Mouse (Mus musculus): ENCODE data around the gene Gpr146.

Gene Gpr146

DNA sequence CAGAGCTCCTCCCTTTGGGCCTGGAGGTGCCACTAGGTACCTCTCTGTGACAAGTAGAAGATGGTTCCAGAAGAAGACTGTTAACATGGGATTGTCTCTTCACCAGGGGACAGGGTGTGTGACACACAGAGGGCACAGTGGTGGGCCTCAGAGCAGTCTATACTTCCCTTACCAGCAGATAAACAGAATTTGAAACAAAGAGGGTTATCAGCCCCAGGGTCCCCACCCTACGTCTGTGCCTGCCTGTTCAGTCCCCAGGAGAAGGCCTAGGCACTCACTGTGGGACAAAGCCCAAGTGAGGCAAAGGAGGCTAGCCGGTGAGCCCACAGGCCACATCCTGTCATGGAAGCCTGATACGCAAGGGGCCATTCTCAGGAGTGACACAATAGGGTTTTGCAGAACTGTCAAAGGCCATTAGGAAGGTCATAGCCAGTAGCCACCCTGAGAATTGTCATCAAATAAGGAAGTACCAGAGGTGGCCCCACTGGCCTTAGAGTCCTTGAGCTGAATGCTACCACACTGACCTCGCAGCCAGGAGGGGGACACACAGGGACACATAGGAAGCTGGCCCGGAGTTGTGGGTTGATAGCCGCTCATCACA is 27.4 kb downstream of the Gpr146 start, which contains the start of gene C130050O18Rik:
TSS of gene C130050O18Rik (plus strand) at position 480 of the 601 bp plus-strand sequence.
- DNase-seq = no peak

DNA sequence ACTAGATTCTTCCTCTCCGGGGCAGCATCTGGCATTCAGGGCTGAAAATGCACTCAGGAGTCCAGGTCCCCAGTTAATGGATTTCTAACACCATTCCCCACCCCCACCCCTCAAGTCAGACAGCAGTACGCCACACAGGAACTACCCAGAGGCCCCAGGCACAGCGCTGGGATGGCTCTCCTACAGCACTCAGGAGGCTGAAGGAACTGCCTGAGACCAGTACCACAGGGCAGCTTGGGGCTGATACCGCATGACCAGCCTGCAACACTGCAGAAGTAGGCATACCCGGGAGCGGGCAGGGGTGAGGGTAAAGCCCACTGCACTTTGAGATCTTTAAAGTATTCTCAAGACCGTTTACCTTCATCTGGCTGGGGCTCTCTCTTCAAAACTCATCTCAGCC is 28.0 kb downstream of the Gpr146 start:
- DNase-seq = no peak

DNA sequence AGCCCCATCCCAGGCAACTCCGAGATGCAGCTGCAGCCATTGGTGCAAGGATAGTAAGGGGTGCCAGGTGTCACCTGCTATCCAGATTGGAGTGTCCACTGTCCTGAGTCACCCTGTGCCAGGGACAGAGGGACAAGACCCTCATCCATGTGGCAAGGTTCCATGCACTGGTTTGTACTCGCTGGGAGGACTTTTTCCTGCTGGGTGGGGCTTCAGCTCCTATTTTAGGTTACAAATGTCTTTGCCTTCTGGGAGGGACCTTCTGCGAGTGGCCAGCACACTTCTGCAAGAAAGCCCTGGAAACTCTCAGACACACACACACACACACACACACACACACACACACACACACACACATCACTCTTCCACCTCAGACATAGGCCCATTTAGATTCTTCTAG is 28.5 kb downstream of the Gpr146 start:
- DNase-seq = no peak

DNA sequence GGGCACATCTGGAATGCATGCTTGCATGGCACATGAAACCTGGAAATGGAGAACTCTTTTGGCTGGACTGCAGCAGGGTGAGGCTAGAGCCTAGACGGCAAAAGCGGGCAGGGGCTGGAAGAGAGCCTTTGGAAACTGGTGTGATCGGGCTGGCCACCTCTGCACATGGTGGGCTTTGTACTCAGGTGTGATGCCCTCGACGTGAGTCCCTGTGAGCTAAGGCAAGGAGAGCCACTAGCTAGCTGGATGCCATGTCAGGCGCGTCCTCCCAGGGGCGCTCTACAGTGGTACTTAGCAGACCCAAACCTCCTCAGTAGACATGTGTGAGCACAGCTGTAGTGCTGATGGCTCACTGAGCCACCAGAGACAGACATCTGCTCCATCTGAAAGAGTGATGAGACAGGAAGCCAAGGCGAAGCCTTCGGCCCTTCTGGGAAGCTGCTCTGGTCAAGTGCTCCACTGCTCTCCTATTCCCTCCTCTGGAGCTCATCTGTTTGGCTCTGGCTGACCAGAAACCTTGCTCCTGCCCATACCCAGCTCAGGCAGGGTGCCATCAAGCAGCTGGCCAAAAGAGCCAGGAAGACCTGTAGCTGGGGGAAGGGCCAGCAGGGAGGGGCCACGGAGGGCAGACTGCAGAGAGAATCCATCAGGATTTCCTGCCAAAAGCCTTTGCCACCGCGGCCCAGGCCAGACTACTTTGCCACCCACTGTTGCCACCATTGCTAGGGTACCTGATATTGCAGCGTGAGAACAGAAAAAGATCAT is 29.8 kb downstream of the Gpr146 start:
- DNase-seq = no peak

DNA sequence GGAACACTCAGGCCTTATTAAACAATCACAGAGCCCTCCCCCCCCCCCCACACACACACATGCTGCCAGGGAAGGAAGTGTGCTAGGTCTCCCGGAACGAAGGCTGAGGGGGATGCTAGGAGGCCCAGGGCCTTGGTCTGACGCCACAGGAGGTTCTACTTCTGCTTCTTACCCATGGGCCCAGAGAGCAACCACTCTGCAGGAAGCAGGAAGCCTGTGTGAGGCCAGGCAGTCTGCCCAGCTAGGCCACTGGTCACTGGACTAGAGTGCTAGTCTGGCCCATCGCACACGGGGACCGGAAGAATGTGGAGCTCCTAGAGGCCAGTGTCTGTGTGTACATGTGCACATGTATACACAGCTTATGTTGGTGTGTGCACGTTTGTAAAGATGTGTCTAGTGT is 31.0 kb downstream of the Gpr146 start:
- no peak for DNase-seq

DNA sequence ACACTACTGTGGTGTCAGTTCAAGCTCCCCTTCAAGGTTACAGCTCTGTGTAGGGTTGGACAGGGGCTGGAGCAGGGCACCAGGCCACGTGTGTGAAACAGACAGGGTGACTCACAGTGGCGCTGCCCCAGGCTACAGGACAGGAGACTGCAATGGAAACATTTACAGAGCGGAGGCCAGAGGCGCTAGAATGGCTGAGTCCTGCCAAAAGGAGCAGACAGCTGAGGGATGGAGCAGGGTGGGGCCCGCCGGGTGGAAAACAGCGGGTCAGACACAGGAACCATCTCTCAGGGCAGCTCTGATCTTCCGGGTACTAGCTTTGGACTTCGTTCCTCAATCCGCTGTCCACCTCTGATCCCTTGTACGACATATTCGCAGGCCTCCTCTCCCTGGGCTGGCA is 31.9 kb downstream of the Gpr146 start:
- DNase-seq = peak; percentile 63

DNA sequence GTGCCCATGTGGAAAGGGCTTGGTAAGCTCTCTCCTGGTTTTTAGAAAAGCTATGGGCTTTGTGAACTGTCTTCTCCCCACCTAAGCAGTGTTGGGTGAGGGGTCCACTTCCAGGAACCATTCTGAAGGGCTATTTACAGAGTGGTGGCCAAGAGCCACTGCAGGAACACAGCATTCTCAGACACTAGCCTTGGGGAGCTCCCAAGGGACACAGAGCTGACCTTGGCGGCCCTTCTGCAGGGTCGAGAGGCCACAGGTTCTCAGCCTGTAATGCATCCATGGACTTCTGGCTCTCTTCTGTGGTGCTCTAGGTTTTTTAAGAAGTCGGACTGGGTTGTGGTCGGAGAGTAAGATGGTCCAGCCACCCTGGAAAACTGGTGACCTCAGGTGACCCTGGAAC is 32.6 kb downstream of the Gpr146 start:
- DNase-seq = no peak

DNA sequence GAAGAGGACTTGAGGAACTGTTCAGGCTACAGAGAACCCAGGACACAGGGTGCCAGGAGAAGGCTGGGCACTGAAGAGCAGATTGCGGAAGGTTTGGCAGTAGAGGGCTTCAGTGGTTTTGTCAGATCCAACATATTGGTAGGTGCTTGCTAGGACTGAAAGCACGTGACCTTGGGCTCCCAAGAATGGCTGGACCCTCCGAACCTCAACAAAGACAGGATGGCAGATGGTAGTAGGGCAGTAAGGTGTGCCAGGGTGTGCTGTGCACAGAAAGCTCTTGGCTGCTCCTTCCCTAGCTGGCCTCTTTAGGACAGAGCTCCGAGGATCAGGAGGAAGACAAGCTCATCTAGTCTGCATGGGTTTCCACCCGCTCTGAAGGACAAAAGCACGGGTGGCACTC is 33.6 kb downstream of the Gpr146 start:
- no peak for DNase-seq

DNA sequence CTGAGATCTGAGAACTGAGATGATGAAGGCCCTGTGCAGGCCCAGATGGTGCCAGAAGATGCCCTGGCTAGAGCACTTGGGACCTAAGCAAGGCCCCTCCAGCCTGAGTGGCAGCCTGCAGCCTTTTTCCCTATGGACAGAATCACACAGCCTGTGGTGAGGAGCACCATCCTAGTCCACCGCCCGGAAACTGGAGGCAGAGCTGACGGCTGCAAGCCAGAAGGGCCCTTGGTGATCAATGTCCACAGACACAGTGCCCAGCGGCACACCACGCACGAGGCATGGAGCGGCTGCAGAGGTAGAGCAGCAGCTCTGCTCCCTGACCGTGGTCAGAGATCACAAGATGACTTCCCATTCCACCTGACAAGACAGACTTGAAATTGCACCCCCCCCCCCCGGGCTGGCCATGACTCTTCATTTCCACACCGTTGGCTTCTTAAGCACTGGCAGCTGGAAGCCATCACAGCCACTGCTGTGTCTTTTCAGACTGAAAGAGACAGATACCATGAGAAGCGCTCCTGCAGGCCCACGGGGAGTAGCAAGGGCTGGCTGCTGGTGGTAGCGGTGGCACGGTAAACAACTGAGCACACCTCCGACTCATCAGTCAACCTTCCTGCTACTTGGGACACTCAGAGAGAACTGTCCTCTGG is 34.3 kb downstream of the Gpr146 start:
- no peak for DNase-seq

DNA sequence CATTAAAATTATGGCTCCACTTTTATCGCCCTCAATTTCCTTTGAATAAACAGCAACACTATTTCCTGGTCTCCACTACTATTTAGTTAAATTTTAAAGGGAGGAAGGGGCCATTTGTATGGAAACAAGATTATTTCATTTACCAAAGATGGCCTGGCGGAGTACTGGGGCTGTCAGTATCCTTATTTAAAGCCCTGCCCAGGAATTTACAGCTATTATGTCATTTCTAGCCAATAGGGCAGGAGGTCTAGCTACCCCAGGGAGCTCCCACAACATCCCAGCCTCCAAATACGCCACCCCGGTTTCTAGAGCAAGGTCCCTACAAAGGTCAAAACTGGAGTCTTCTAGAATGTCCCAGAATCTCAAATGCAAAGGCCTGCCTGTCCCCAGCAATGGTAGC is 36.0 kb downstream of the Gpr146 start:
- no peak for DNase-seq

DNA sequence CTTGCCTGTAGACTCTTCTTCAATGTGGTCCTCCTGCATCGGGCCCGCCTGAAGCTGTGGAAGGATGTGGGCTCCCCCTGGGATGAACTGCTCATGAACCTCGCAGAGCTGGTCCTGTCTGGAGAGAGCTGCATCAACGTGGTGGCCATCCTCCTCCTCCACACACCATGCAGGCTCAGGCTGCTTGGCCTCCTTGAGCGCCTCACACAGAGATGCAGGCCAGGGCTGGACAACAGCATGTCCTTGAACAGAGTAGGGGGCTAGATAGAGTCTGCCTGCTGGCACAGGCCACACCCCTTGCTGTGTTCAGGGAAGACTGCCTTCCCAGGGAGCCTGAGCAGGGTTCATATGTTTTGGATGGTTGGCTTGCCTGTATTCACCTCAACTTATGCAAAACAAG is 37.5 kb downstream of the Gpr146 start:
- no peak for DNase-seq

DNA sequence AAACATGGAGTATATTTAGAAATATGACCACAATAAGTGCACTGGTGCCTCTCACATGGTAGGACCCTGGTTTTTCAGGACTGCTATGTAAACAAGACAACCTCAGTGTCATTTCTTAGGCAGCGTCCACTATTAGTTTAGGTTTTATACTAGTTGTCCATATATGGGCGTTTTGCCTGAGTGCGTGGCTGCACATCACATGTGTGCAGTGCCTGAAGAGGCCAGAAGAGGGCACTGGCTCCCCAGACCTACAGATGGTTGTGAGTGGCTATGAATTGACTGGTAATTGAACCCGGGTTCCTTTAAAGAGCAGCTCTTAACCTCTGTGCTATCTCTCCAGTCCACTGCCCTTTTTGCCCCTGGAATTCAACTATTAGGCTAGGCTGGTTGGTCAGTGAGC is 39.4 kb downstream of the Gpr146 start:
- DNase-seq = no peak

DNA sequence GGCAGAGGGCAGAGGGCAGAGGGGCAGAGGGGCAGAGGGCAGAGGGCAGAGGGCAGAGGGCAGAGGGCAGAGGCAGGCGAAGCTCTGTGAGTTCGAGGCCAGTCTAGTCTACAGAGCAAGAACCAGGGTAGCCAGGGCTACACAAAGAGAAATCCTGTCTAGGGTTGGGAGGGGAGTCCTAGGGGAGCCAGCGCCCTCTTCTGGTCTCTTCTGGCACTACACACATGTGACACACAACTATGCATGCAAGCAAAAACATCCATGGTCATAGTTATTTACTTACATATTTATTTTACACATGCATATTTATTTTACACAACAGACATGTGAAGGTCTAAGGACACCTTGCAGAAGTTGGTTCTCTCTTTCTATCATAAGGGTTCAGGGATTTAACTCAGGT is 40.0 kb downstream of the Gpr146 start:
- no peak for DNase-seq

DNA sequence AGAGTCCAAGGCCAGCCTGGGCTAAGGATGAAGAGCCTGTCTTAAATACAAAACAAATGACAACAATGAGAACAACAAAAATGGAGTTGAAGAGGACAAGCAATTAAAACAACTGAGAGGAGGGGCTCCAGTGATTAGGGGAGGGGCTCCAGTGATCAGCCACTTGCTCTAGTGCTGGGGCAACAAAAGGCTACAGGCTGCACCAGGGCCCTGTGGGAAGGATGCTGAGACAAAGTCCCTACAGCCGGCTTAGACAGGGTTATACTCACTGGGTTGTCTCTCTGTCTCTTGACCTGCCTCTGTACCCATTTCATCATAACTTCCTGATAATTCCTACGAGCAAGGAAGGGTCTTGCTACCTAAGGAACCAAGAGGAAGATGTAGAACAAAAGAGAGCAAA is 40.6 kb downstream of the Gpr146 start:
- no peak for DNase-seq

DNA sequence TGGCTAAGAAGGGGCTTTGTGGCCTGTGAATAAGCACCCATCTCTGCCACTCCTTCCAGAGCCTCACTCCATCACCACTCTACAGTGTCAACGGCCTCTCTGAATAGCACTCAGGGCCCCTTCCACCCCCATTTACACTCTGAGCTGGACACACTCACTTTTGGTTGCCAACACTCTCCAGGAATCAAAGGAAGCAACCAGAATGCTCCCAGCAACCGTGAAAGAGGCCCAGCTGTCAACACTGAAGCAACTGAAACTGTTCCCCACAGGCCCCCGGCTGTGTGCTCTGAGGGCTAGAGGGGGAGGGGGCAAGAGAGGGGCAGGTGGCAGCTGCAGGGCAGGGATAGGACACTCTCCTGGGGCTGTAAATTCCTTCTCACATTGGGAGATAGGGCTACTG is 41.1 kb downstream of the Gpr146 start:
- no peak for DNase-seq

DNA sequence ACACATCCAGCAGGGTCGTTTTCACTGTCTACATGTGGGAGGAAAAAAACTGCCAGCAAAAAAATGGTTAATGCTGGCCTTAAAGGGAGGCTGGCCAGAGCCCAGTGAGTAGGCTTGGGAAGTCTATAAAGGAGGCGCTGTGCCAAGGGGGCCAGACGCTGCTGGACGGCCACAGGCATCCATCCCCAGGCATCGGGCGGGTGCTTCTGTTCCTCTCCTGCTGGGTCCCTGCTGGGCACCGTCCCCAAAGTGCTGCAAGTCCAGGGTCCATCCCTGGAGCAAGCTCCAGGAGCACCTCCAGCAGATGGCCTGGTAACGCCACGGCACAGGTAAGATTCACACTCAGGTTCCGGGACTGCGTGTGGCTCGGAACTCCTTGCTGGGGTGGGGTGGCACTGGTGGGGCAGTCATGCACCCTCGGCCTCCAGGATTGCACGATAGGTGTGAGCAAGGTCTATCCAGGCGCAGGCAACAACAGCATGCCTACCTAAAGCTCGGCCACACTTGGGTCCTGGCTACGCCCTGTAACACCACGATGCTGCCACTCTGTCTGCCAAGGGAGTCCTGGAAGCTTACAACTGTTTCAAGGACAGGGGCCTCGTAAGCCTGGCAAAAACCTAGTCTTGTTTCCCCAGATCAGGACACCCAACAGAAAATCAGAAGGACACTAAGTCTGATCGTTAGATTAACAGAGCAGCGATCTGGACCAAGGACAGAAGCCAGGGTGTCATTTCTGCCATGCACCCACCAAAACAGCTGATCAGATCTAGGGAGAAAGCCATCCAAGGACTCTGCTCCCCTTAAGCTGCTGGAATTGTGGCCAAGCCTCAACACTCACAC is 45.7 kb downstream of the Gpr146 start, which contains the start of gene Gper1:
TSS of gene Gper1 (plus strand) at position 126 of the 840 bp plus-strand sequence.
- DNase-seq = no peak

DNA sequence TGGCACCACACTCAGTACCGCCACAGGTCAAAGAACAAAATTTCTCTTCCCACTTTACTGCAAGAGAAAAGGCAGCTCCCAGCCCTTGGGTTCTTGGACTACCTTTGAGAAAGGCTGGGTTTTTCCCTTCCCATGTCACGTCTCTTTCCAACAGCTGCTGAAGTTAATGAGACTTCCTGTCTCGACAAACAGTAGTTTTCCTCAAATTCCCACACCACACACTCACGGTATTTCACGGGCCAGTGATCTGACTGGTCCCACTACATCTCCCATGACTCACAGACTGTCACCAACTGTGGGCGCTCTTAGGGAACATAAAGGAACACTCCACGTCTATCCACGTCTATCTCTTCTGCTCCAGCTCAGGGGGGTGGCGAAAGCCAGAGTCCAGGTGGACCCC is 47.7 kb downstream of the Gpr146 start:
- DNase-seq = no peak

DNA sequence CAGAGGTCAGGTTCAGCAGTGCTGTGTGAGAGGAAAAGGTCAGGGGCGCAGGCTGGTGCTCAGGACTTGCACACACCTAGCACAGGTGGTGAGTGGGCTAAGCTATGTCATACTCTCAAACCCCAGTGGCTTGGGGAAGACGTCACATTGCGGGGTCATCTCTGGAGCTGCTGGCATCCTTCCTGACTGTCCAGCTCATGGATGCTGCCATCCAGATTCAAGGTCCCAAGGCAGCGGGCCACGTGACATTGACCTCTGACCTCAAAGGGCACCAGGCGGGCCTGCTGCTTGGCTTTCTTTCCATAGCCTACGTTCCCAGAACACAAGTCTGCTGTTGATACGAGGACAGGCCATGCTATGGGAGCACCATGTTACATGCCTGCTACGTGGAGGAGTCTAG is 49.5 kb downstream of the Gpr146 start:
- DNase-seq = no peak

DNA sequence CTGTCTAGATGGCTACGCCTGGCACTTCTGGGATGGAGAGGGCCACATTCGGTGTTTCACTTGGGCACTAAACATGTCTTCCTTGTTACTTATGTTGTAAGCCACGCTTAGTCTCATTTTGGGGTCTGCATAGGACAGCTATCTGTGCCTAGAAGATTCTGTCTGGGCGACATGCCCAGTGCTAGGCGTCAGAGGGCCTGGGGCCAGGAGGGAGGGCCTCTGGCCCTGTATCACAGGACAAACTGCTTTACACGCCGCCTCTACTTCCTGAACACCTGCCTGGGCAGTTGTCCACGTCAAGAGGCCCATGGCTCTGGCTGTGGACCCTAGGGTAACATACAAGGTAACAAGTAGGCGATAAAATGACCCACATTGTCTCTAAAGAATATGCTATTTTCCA is 50.5 kb downstream of the Gpr146 start:
- no peak for DNase-seq

DNA sequence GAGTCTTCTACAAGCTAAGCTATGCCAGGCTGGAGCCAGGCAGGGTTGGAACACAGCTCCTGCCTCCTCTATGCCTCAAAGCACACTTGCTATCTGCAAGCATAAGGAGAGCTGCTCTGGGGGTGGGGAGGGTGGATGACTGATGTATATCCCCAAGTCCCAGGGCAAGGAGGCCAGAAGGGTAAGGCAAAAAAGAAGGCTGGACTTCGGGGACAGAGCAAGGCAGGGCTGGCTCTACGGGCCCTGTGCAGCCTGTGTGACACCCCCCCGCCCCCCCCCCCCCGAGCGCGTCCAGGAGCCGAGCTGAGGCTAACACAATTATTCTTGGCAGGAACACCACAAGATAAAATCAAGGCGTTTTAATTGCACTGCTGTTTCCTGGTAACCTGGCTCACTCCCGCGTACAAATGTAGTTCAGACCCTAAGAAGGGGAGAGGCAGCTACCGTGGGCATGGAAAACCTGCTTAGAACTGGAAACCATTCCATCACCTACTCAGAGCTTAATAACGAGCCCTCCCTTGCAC is 52.4 kb downstream of the Gpr146 start:
- DNase-seq = peak; percentile 64

DNA sequence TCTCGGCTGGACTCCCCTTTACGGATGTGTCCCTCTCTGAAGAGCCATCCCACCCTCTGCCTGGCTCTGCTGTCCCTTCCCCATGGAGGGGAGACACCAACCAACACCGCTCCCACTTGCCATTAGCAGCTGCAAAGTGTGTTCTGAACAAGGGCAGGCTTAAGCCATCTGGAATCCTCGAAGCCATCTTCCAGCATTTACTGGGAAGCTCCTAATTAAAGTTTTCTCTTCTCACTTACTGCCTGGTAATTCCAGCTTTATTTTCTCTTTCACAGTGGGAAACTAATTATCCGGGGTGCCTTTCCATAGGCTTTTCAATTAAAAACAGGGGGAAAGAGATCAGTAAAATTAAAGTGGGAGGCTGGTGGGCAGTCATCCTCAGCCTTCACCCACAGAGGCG is 54.8 kb downstream of the Gpr146 start:
- no peak for DNase-seq

DNA sequence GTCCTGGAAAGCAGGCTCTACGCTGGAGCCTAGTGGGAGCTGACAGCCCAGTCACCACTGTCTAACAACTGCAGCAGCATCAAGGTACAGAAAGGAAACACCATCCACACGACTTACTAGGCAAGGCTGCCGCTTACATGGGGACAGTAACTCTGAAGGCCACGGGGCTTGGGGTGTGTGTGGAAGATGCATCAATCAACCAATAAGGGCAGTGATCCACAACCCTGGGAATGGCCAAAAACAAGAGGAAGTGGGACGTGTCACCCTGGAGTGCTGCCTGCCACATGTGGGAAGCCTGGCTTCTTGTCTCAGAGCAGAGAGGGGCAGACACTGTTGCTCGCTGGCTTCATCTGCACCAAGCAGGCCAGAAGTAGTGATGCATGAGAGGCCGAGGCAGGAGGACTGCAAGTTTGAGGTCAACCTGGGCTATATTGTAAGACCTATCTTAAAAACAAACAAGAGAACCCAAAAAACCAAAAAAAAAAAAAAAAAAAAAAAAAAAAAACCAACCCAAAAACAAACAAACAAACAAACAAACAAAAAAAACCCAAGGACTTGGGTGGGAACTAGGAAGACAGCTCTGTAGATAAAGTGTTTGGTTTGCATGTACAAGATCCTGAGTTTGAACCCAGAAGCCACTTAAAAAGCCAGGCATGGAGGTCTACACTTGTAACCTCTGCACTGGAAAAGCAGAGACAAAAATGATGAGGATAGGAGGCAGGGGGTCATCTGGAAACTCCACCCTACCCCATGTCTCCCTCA is 55.4 kb downstream of the Gpr146 start:
- no peak for DNase-seq

Measured in kidney, adult 11 months (tissue).